Mouse (Mus musculus) stomach, postnatal 0 days (tissue): ENCODE results near the gene Ticam1. TPM values are rescaled to one million over a fixed set of nuclear protein-coding genes. Genes with fewer than 3 reads are reported as not detected.

Experiments used
- ATAC-seq: fragments of 200-750 bp; cut with Nextera tagmentation; 2 replicates; pipeline ENCODE4 v1.8.0; 2017; ENCODE audit not compliant: low FRiP score, low TSS enrichment
- DNase-seq: peaks from one replicate; pipeline ENCODE4 v3.0.0-alpha.2; 2016; ENCODE audit warnings: low spot score
- H3K27ac ChIP-seq: fragments of 300-500 bp; sonication (generic); replicated peaks from 2 replicates; pipeline ENCODE4 v1.5.1; 2014; ENCODE audit warnings: mild to moderate bottlenecking, control low read depth
- H3K27me3 ChIP-seq: fragments of 300-500 bp; sonication (generic); 2 replicates; pipeline ENCODE4 v1.6.1; 2014; ENCODE audit warnings: low read length; ENCODE audit not compliant: control insufficient read depth, insufficient read depth
- H3K36me3 ChIP-seq: fragments of 300-500 bp; sonication (generic); 2 replicates; pipeline ENCODE4 v1.6.1; 2014; ENCODE audit warnings: low read length, mixed read lengths; ENCODE audit not compliant: control insufficient read depth, insufficient read depth
- H3K4me1 ChIP-seq: fragments of 300-500 bp; sonication (generic); replicated peaks from 2 replicates; pipeline ENCODE4 v1.6.1; 2014; ENCODE audit warnings: antibody characterized with exemption; ENCODE audit not compliant: control insufficient read depth, insufficient read depth
- H3K4me2 ChIP-seq: fragments of 300-500 bp; sonication (generic); replicated peaks from 2 replicates; pipeline ENCODE4 v1.6.1; 2014; ENCODE audit warnings: low read depth, mild to moderate bottlenecking, control low read depth, moderate library complexity
- H3K4me3 ChIP-seq: fragments of 300-500 bp; sonication (generic); 2 replicates; pipeline ENCODE4 v1.5.1; 2014; ENCODE audit warnings: low read depth, low read length, control low read depth
- H3K9ac ChIP-seq: fragments of 300-500 bp; sonication (generic); 2 replicates; pipeline ENCODE4 v1.6.1; 2014; ENCODE audit warnings: mild to moderate bottlenecking, low read length, control low read depth, mixed read lengths
- H3K9me3 ChIP-seq: fragments of 300-500 bp; sonication (generic); 2 replicates; pipeline ENCODE4 v1.6.1; 2016; ENCODE audit warnings: low read length; ENCODE audit not compliant: control insufficient read depth
- CTCF ChIP-seq: IDR thresholded peaks from 2 replicates; pipeline ENCODE4 v1.5.1; 2016; ENCODE audit warnings: antibody characterized with exemption, low read depth, mild to moderate bottlenecking, moderate library complexity
- EP300 ChIP-seq: optimal IDR thresholded peaks from 2 replicates; pipeline ENCODE3; 2016; ENCODE audit warnings: antibody characterized with exemption
- WGBS: fragments of 180-500 bp; shearing (Covaris S2); extraction: QIAGEN DNeasy Blood & Tissue Kit; methylation state at CpG from one replicate; pipeline ENCODE4 v1.1.7; 2014; 5-methylcytosine and 5-hydroxymethylcytosine counted together
- polyA plus RNA-seq: library from polyadenylated mRNA; unstranded; fragments of >200 nt; fragmentation: Nextera tagmentation; extraction: Ambion mirVana; gene quantifications from 2 replicates; pipeline ENCODE4 v1.2.1, GENCODE M21; 2015

Gene Ticam1
- polyA plus RNA-seq, 1 experiment from 2014 or later = 4.6 TPM

GRCm38 (mm10) chr17:56292531-56293222 is 16.1 kb upstream of the Ticam1 start, which contains the start of gene Plin3:
TSS of gene Plin3 (minus strand) at chr17:56292873.
- 97% methylated on average over 4 of the region's 4 CpGs for WGBS
- no peak for ATAC-seq
- Histone ChIP-seq H3K4me1 (peaks cover 5% of the 10 kb centered on the region; the same call in 1 of the 2 replicates), H3K9ac (peak within 1 kb of the TSS; percentile 62; the same call in 1 of the 2 replicates), H3K4me2 (no peak within 1 kb of the TSS), H3K36me3 (no peaks in the 10 kb centered on the region), H3K27me3 (no peaks in the 10 kb centered on the region), H3K9me3 (no peaks in the 10 kb centered on the region), H3K27ac (peak within 1 kb of the TSS; percentile 94), H3K4me3 (no peak within 1 kb of the TSS)
- no peak for DNase-seq
- TF ChIP-seq CTCF = no peak
- TF ChIP-seq EP300 = no peak

GRCm38 (mm10) chr17:56291826-56292475 is 15.4 kb upstream of the Ticam1 start:
- H3K9me3 ChIP-seq = no peaks in the 10 kb centered on the region
- H3K4me2 ChIP-seq = no peak overlapping the region
- no peaks in the 10 kb centered on the region for H3K36me3 ChIP-seq
- peak overlapping the region; percentile 94 for H3K27ac ChIP-seq
- H3K4me3 ChIP-seq = no peak overlapping the region
- 81% methylated on average over 7 of the region's 7 CpGs for WGBS
- peak overlapping the region; percentile 62; the same call in 1 of the 2 replicates for H3K9ac ChIP-seq
- no peaks in the 10 kb centered on the region for H3K27me3 ChIP-seq
- ATAC-seq (no peak), DNase-seq (no peak)
- TF ChIP-seq EP300 (no peak), CTCF (no peak)
- peaks cover 6% of the 10 kb centered on the region; the same call in 1 of the 2 replicates for H3K4me1 ChIP-seq

- H3K27ac ChIP-seq = peak overlapping the region; percentile 94
- H3K4me3 ChIP-seq = peak overlapping the region; percentile 21; the same call in 1 of the 2 replicates
- H3K27me3 ChIP-seq = no peaks in the 10 kb centered on the region
- peaks cover 3% of the 10 kb centered on the region; the same call in 1 of the 2 replicates for H3K36me3 ChIP-seq
- peak overlapping the region; percentile 68 for H3K9ac ChIP-seq
- H3K9me3 ChIP-seq = no peaks in the 10 kb centered on the region
- peaks cover 6% of the 10 kb centered on the region; the same call in 1 of the 2 replicates for H3K4me1 ChIP-seq
- under 1% methylated on average over 16 of the region's 16 CpGs for WGBS
- peak; percentile 93 for DNase-seq
- H3K4me2 ChIP-seq = peak overlapping the region; percentile 75
- ATAC-seq = peak; percentile 92
- peak; percentile 70 for TF ChIP-seq EP300
- peak; percentile 95 for TF ChIP-seq CTCF
Measured at GRCm38 (mm10) chr17:56291171-56291511, 14.6 kb upstream of the Ticam1 start.

- WGBS = 3% methylated on average over 17 of the region's 17 CpGs
- peak; percentile 97 for DNase-seq
- Histone ChIP-seq H3K27ac (peak overlapping the region; percentile 94), H3K4me1 (peaks cover 6% of the 10 kb centered on the region; the same call in 1 of the 2 replicates), H3K4me2 (peak overlapping the region; percentile 75), H3K27me3 (no peaks in the 10 kb centered on the region), H3K36me3 (peaks cover 8% of the 10 kb centered on the region), H3K9ac (peak overlapping the region; percentile 68), H3K9me3 (no peaks in the 10 kb centered on the region), H3K4me3 (peak overlapping the region; percentile 59)
- TF ChIP-seq CTCF (no peak), EP300 (peak; percentile 90)
- ATAC-seq = peak; percentile 88
Measured at GRCm38 (mm10) chr17:56290388-56291170, 14.0 kb upstream of the Ticam1 start.

- H3K4me2 ChIP-seq = peak overlapping the region; percentile 75
- ATAC-seq (peak; percentile 25), DNase-seq (peak; percentile 80)
- no peaks in the 10 kb centered on the region for H3K27me3 ChIP-seq
- H3K9ac ChIP-seq = peak overlapping the region; percentile 68
- no peak for TF ChIP-seq CTCF
- no peak for TF ChIP-seq EP300
- peak overlapping the region; percentile 59 for H3K4me3 ChIP-seq
- H3K27ac ChIP-seq = peak overlapping the region; percentile 94
- H3K36me3 ChIP-seq = peaks cover 16% of the 10 kb centered on the region
- peaks cover 6% of the 10 kb centered on the region; the same call in 1 of the 2 replicates for H3K4me1 ChIP-seq
- 3% methylated on average over 23 of the region's 23 CpGs for WGBS
- H3K9me3 ChIP-seq = no peaks in the 10 kb centered on the region
Measured at GRCm38 (mm10) chr17:56289371-56290331, 13.1 kb upstream of the Ticam1 start.
